Mouse (Mus musculus): ENCODE data around the gene Cyp2d11. TPM values are rescaled to one million over a fixed set of nuclear protein-coding genes. Genes with fewer than 3 reads are reported as not detected.
A peak's percentile ranks its signal among the peaks of the same experiment; 100 is the strongest.
"Not testable (repeated sequence)": the region's sequence is repeated elsewhere in the genome, so short reads cannot be mapped to it uniquely, and the experiment has no call there.

The Cyp2d11 gene
- total RNA-seq (2021), result under 1 TPM in 1 of 2 experiments, not detected in 1; 0.16 TPM

- not testable (repeated sequence) for DNase-seq
Measured at GRCm38 (mm10) chr15:82393922-82394321, at the start of gene Cyp2d11. Gene Cyp2d11 (minus strand): TSS chr15:82394022.

- DNase-seq, result no peak
Measured at GRCm38 (mm10) chr15:82437975-82438617, 44.3 kb upstream of the Cyp2d11 start.

GRCm38 (mm10) chr15:82435606-82436005, 41.8 kb upstream of the Cyp2d11 start:
- DNase-seq, result no peak

- DNase-seq, result no peak
Measured at GRCm38 (mm10) chr15:82435011-82435410, 41.2 kb upstream of the Cyp2d11 start.

GRCm38 (mm10) chr15:82434541-82434940, 40.7 kb upstream of the Cyp2d11 start:
- DNase-seq, result no peak

- DNase-seq, result no peak
Measured at GRCm38 (mm10) chr15:82433621-82434020, 39.8 kb upstream of the Cyp2d11 start.

GRCm38 (mm10) chr15:82433137-82433536, 39.3 kb upstream of the Cyp2d11 start, which contains the start of gene Cyp2d9:
Gene Cyp2d9 (plus strand): TSS chr15:82433437.
- no peak for DNase-seq

GRCm38 (mm10) chr15:82423471-82423870, 29.6 kb upstream of the Cyp2d11 start:
- DNase-seq, result no peak

- no peak for DNase-seq
Measured at GRCm38 (mm10) chr15:82422935-82423334, 29.1 kb upstream of the Cyp2d11 start.

GRCm38 (mm10) chr15:82418616-82419015, 24.8 kb upstream of the Cyp2d11 start:
- DNase-seq, result no peak

- DNase-seq, result peak; percentile 88
Measured at GRCm38 (mm10) chr15:82416797-82417789, 23.3 kb upstream of the Cyp2d11 start.

GRCm38 (mm10) chr15:82407536-82407935, 13.7 kb upstream of the Cyp2d11 start:
- DNase-seq, result no peak

- DNase-seq, result no peak
Measured at GRCm38 (mm10) chr15:82406981-82407380, 13.2 kb upstream of the Cyp2d11 start, which contains the start of gene Cyp2d10. Gene Cyp2d10 (minus strand): TSS chr15:82407195.

- no peak for DNase-seq
Measured at GRCm38 (mm10) chr15:82404163-82404562, 10.3 kb upstream of the Cyp2d11 start.

- DNase-seq, result no peak
Measured at GRCm38 (mm10) chr15:82403606-82404005, 9.8 kb upstream of the Cyp2d11 start.

GRCm38 (mm10) chr15:82402741-82403140, 8.9 kb upstream of the Cyp2d11 start:
- DNase-seq, result no peak

GRCm38 (mm10) chr15:82402106-82402505, 8.3 kb upstream of the Cyp2d11 start:
- DNase-seq, result no peak

GRCm38 (mm10) chr15:82401516-82401915, 7.7 kb upstream of the Cyp2d11 start:
- no peak for DNase-seq

- DNase-seq, result not testable (repeated sequence)
Measured at GRCm38 (mm10) chr15:82395955-82396354, 2.1 kb upstream of the Cyp2d11 start.

- not testable (repeated sequence) for DNase-seq
Measured at GRCm38 (mm10) chr15:82389916-82390315, 3.9 kb downstream of the Cyp2d11 start.

- DNase-seq, result no peak
Measured at GRCm38 (mm10) chr15:82385729-82386128, 8.1 kb downstream of the Cyp2d11 start.

GRCm38 (mm10) chr15:82382441-82382840, 11.4 kb downstream of the Cyp2d11 start:
- DNase-seq, result no peak

- DNase-seq, result no peak
Measured at GRCm38 (mm10) chr15:82380714-82381062, 13.1 kb downstream of the Cyp2d11 start.
